Mouse (Mus musculus) T-cell, adult 66 days (primary cell): Measurements from ENCODE around the gene Fpr2. TPM values are rescaled to one million over a fixed set of nuclear protein-coding genes. Genes with fewer than 3 reads are reported as not detected.

Experiments
- total RNA-seq, 2 experiments: library from RNA; stranded (reverse); gene quantifications; 3 replicates in 1 of 2; 4 replicates in 1 of 2; pipeline ENCODE4 v1.2.4; 2023

Fpr2 gene
- under 1 TPM; 0.76 to 0.86 TPM for total RNA-seq

GRCm38 (mm10) chr17:17887774-17888248, at the start of gene Fpr2, which contains the start of gene Fpr3:
Fpr2 (plus strand) TSS chr17:17887824.
Fpr3 (plus strand) TSS chr17:17887852.

GRCm38 (mm10) chr17:17855064-17855838, 32.4 kb upstream of the Fpr2 start, which contains the start of gene Has1:
Has1 (minus strand) TSS chr17:17855205.

GRCm38 (mm10) chr17:17883840-17884239, 3.8 kb upstream of the Fpr2 start, which contains the start of gene Fpr1:
Fpr1 (minus strand) TSS chr17:17883940.

Other genes with a start within 250 kb of the Fpr2 start
- not detected for gene Vmn2r90, start 184.1 kb upstream of the Fpr2 start, total RNA-seq
- 1 to 10 TPM; 1.9 to 2.4 TPM for gene Spaca6, start 60.7 kb upstream of the Fpr2 start, total RNA-seq
- not detected for gene Has1, start 32.6 kb upstream of the Fpr2 start, total RNA-seq
- gene Fpr1, start 3.9 kb upstream of the Fpr2 start, total RNA-seq: not detected
- gene Fpr3, start within 50 bp of the Fpr2 start, total RNA-seq: not detected
- gene Fpr-rs4, start 133.9 kb downstream of the Fpr2 start, total RNA-seq: not detected
- not detected for gene Vmn2r124, start 161.6 kb downstream of the Fpr2 start, total RNA-seq
- gene Vmn2r91, start 197.2 kb downstream of the Fpr2 start, total RNA-seq: not detected